Mouse (Mus musculus) intestine, embryonic 14.5 days (tissue): ENCODE results near the gene Mrln. TPM values are rescaled to one million over a fixed set of nuclear protein-coding genes. Genes with fewer than 3 reads are reported as not detected.

Experiments used
- ATAC-seq: fragments of 200-750 bp; cut with Nextera tagmentation; replicated peaks from 2 replicates; pipeline ENCODE4 v1.8.0; 2017; ENCODE audit warnings: low read depth, moderate number of reproducible peaks, moderate TSS enrichment, moderate library complexity; ENCODE audit not compliant: low FRiP score, low TSS enrichment
- DNase-seq: peaks from one replicate; pipeline ENCODE4 v3.0.0-alpha.2; 2018; ENCODE audit warnings: low spot score
- H3K27ac ChIP-seq: fragments of 300-500 bp; sonication (generic); 2 replicates; pipeline ENCODE4 v1.5.1; 2014; ENCODE audit warnings: low read depth, mild to moderate bottlenecking, control low read depth
- H3K27me3 ChIP-seq: fragments of 300-500 bp; sonication (generic); replicated peaks from 2 replicates; pipeline ENCODE4 v1.6.1; 2014; ENCODE audit warnings: low read length, control low read depth; ENCODE audit not compliant: control insufficient read depth, insufficient read depth
- H3K36me3 ChIP-seq: fragments of 300-500 bp; sonication (generic); 2 replicates; pipeline ENCODE4 v1.6.1; 2014; ENCODE audit warnings: low read length, control low read depth; ENCODE audit not compliant: control insufficient read depth, insufficient read depth
- H3K4me1 ChIP-seq: fragments of 300-500 bp; sonication (generic); replicated peaks from 2 replicates; pipeline ENCODE4 v1.6.1; 2014; ENCODE audit warnings: low read length, control low read depth, mixed read lengths; ENCODE audit not compliant: control insufficient read depth, insufficient read depth
- H3K4me2 ChIP-seq: fragments of 300-500 bp; sonication (generic); 2 replicates; pipeline ENCODE4 v1.6.1; 2014; ENCODE audit warnings: low read length
- H3K4me3 ChIP-seq: fragments of 300-500 bp; sonication (generic); 2 replicates; pipeline ENCODE4 v1.5.1; 2014; ENCODE audit warnings: low read depth, low read length, control low read depth, mixed read lengths
- H3K9ac ChIP-seq: fragments of 300-500 bp; sonication (generic); 2 replicates; pipeline ENCODE4 v1.6.1; 2014; ENCODE audit warnings: mild to moderate bottlenecking, low read length
- H3K9me3 ChIP-seq: fragments of 300-500 bp; sonication (generic); 2 replicates; pipeline ENCODE4 v1.6.1; 2016; ENCODE audit warnings: low read length, control low read depth; ENCODE audit not compliant: control insufficient read depth
- WGBS: fragments of 180-500 bp; shearing (Covaris S2); extraction: QIAGEN DNeasy Blood & Tissue Kit; methylation state at CpG from one replicate; pipeline ENCODE4 v1.1.7; 2014; 5-methylcytosine and 5-hydroxymethylcytosine counted together
- polyA plus RNA-seq: library from polyadenylated mRNA; unstranded; fragments of >200 nt; fragmentation: Nextera tagmentation; extraction: Ambion mirVana; gene quantifications from 2 replicates; pipeline ENCODE4 v1.2.1, GENCODE M21; 2014

The Mrln gene
- polyA plus RNA-seq, 1 experiment from 2014 or later = 1.0 TPM

DNA sequence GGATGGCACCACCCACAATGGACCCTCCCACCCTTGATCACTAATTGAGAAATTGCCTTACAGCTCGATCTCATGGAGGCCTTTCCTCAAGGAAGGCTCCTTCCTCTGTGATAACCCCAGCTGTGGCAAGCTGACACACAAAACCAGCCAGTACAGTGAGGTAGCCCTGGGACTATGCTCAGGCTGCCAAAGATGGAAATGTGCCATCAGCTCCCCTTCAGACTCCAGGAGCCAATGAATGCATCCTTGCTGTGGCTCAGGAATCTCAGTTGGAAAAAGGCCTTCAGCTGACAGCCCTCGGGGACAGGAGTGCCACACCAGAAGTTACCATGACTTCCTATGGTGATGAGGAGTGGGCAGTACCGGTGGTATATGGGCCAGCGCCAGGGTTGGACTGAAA lies 50.2 kb downstream of the Mrln start:
- DNase-seq = no peak
- ATAC-seq = no peak
- Histone ChIP-seq H3K27ac (no peak overlapping the region), H3K4me2 (no peak overlapping the region), H3K9me3 (no peaks in the 10 kb centered on the region), H3K4me3 (no peak overlapping the region), H3K9ac (no peak overlapping the region), H3K4me1 (no peaks in the 10 kb centered on the region), H3K36me3 (no peaks in the 10 kb centered on the region), H3K27me3 (no peaks in the 10 kb centered on the region)
- 86% methylated on average over 4 of the region's 4 CpGs for WGBS

GRCm38 (mm10) chr10:70255601-70256210 lies 51.2 kb downstream of the Mrln start:
- Histone ChIP-seq H3K9me3 (no peaks in the 10 kb centered on the region), H3K36me3 (no peaks in the 10 kb centered on the region), H3K27ac (no peak overlapping the region), H3K4me3 (no peak overlapping the region), H3K27me3 (no peaks in the 10 kb centered on the region), H3K9ac (no peak overlapping the region), H3K4me1 (no peaks in the 10 kb centered on the region), H3K4me2 (no peak overlapping the region)
- 87% methylated on average over 15 of the region's 15 CpGs for WGBS
- DNase-seq (no peak), ATAC-seq (no peak)

GRCm38 (mm10) chr10:70257029-70257428 lies 52.6 kb downstream of the Mrln start:
- H3K9ac ChIP-seq = no peak overlapping the region
- no peaks in the 10 kb centered on the region for H3K4me1 ChIP-seq
- H3K36me3 ChIP-seq = no peaks in the 10 kb centered on the region
- no peak for DNase-seq
- ATAC-seq = no peak
- 76% methylated on average over 4 of the region's 4 CpGs for WGBS
- no peak overlapping the region for H3K4me2 ChIP-seq
- no peak overlapping the region for H3K27ac ChIP-seq
- H3K4me3 ChIP-seq = no peak overlapping the region
- H3K9me3 ChIP-seq = no peaks in the 10 kb centered on the region
- no peaks in the 10 kb centered on the region for H3K27me3 ChIP-seq

GRCm38 (mm10) chr10:70260904-70261303 lies 56.4 kb downstream of the Mrln start:
- no peak overlapping the region for H3K27ac ChIP-seq
- ATAC-seq = no peak
- H3K9ac ChIP-seq = no peak overlapping the region
- H3K4me3 ChIP-seq = no peak overlapping the region
- H3K4me2 ChIP-seq = no peak overlapping the region
- H3K9me3 ChIP-seq = no peaks in the 10 kb centered on the region
- no peaks in the 10 kb centered on the region for H3K4me1 ChIP-seq
- H3K27me3 ChIP-seq = no peaks in the 10 kb centered on the region
- 84% methylated on average over 4 of the region's 4 CpGs for WGBS
- DNase-seq = no peak
- no peaks in the 10 kb centered on the region for H3K36me3 ChIP-seq

DNA sequence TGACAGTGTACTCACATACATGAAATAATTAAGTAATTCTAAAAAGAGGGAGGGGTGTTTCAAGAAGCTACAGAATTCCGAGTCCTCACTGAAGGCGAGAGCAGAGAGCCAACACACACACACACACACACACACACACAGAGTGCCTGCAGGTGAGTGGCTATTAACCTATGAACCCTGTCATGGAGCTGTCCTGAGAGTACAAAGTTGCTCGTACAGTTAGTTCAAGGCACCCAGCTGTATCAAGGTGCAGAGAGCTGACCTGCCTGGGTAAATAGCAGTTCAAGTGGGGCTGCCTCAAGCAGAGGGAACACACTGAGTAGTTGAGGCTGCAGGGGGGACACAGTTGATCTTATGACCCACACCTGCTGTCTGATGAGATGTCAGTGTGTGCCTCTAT lies 57.6 kb downstream of the Mrln start:
- ATAC-seq = no peak
- DNase-seq = no peak
- Histone ChIP-seq H3K27ac (no peak overlapping the region), H3K4me1 (no peaks in the 10 kb centered on the region), H3K9me3 (no peaks in the 10 kb centered on the region), H3K36me3 (no peaks in the 10 kb centered on the region), H3K27me3 (no peaks in the 10 kb centered on the region), H3K4me2 (no peak overlapping the region), H3K9ac (no peak overlapping the region), H3K4me3 (no peak overlapping the region)
- 72% methylated on average over 3 of the region's 3 CpGs for WGBS

GRCm38 (mm10) chr10:70263681-70264189 lies 59.3 kb downstream of the Mrln start:
- Histone ChIP-seq H3K9ac (no peak overlapping the region), H3K4me2 (no peak overlapping the region), H3K4me1 (no peaks in the 10 kb centered on the region), H3K9me3 (no peaks in the 10 kb centered on the region), H3K27ac (no peak overlapping the region), H3K27me3 (no peaks in the 10 kb centered on the region), H3K36me3 (no peaks in the 10 kb centered on the region), H3K4me3 (no peak overlapping the region)
- DNase-seq = no peak
- WGBS = 82% methylated on average over 4 of the region's 4 CpGs
- ATAC-seq = no peak

DNA sequence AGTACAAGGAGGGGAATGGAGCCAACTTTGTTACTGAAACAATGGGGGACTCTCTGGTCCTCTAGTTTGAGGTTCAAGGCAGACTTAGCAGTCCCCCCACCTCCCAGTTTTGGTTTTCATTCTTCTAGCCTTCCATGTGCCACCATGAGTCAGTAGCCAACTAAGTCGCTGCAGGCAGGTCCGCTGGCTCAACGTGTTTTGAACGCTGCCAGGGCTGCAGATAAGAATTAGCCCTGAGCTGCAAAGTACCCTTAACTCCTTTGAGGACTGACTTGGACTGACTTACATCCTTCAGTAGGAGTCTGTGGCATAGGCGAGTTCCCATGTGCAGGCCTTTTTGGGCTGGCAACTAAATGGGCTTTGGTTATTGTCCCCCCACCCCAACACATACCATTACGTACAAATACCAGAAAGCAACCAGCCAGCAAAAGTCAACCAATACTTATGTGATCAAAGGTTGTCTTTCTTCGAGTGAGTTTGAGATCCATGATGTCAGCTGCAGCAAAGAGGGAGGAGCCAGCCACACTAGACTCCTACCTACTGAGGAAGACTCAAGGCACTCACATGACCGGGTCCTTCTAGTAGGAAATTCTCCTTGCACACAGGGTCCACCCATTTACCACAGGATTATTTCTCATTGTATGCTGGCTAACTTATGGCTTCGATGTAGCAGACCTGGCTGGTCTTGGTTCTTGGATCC lies 60.0 kb downstream of the Mrln start:
- Histone ChIP-seq H3K4me2 (no peak overlapping the region), H3K4me3 (no peak overlapping the region), H3K9me3 (no peaks in the 10 kb centered on the region), H3K27me3 (no peaks in the 10 kb centered on the region), H3K4me1 (no peaks in the 10 kb centered on the region), H3K36me3 (no peaks in the 10 kb centered on the region), H3K9ac (no peak overlapping the region), H3K27ac (no peak overlapping the region)
- ATAC-seq (no peak), DNase-seq (no peak)
- 82% methylated on average over 9 of the region's 9 CpGs for WGBS

DNA sequence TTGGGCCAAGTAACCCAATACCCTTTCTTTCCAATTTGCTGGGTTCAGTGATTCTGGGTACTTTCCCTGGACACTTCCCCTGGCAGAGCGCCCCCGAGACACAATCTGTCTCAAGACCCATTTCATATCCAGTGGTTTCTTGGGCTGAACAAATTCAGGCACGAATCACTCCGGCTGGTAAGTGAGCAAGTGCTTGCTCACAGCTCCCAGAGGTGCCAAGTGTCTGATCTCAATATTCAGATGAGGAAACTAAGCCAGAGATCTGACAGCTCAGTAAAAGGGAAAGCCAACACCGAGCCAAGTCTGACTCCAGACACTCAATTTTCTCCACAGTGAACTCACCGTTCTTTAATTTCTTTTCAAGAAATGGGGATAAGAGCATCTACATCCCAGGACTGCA lies 62.0 kb downstream of the Mrln start:
- Histone ChIP-seq H3K36me3 (no peaks in the 10 kb centered on the region), H3K27me3 (no peaks in the 10 kb centered on the region), H3K27ac (no peak overlapping the region), H3K4me2 (no peak overlapping the region), H3K4me1 (no peaks in the 10 kb centered on the region), H3K9ac (no peak overlapping the region), H3K9me3 (no peaks in the 10 kb centered on the region), H3K4me3 (no peak overlapping the region)
- 92% methylated on average over 6 of the region's 6 CpGs for WGBS
- no peak for DNase-seq
- ATAC-seq = no peak
